Mouse (Mus musculus): ENCODE data around the gene BC028528.
"Not testable (repeated sequence)": the region's sequence is repeated elsewhere in the genome, so short reads cannot be mapped to it uniquely, and the experiment has no call there.

Gene BC028528

DNA sequence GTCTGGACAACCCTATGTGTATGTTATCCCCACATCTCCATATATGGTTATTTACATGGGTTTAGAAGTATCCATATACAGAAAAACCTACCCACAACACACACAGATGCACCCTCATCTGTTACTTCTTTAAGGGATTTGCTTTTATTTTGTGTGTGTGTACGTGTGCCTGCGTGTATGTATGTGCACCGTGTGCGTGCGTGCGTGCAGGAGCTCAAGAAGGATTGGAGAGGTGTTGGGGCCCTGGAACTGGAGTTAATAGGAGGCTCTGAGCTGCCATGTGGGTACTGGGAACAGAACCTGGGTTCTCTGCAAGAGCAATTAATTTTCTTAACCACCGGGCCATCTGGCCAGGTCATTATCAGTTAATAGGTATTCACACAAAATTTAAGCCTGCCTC, 19.8 kb downstream of the BC028528 start:
- no peak for DNase-seq

DNA sequence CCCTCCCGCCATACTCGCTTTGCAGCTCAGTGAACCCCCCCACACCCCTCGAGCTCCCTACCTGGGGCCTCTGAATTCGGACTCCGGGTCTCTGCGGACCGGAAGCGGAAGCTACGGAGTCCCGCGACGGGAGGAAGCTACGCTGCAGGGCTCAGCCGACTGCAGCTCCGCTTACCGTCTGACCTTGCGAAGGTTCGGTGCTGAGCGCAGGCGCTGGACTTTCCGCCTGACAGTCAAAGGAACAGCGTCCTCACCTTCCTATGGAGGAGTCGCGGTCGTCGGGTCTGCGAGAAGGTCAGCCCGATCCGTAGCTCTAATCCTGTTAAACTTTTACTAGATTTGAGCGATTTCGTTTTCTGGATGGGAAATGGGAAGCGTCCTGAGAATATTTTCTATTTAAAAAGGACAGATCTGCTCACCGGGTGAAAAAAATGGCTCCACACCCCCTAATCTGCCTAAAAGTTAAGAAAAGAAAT, 20.4 kb downstream of the BC028528 start, which contains the start of gene Mrps21:
Gene Mrps21, minus strand, starts transcription at position 128 of the 476 bp plus-strand sequence.
- peak; percentile 75 for DNase-seq

DNA sequence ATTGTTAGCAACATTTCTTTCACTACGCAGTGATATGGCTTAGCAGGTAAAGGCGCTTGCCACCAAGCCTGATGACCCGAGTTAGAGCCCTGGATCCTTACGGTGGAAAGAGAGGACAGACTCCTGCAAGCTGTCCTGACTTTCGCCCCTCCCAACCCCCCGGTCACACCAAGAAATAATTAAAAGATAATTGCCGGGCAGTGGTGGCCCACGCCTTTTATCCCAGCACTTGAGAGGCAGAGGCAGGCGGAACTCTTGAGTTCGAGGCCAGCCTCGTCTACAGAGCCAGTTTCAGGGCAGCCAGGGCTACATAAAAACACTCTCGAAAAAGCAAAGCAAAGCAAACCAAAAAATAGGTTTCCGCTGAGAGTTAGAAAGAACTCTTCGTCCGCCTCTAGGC, 20.8 kb downstream of the BC028528 start:
- no peak for DNase-seq

DNA sequence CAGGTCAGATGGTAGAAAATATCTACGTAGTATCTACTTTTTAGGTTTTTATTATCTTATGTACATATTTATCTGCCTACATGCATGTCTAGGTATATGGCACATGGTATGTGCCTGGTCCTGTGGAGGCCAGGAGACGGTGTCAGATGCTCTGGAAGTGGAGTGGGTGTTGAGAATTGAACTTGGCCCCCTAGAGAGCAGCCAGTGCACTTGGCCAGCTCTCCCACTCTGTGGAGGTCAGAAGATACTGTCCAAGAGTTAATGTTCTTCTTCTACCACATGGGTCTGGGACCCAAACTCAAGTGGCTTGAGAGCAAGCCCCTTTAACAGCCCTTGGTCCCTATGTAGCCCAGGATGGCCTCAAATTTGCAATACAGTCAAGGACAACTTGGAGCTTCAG, 24.4 kb downstream of the BC028528 start:
- no peak for DNase-seq

DNA sequence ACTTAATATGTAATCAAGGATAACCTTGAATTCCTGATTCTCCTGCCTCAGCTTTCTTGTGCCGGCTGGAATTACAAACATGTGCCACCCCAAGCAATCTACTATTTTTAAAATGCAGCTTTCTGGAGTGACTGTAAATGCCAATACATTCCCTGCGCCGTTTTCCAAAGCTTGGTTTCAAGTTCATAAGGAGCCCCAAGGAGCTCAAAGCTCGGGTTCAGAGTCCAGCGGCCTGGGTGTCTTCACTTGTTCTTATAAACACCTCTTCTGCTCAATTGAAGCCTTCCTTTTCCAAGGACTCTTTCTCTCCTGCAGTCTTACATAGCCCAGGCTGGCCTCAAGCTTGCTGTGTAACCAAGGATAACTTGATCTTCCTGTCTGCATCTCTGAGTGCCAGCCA, 25.7 kb downstream of the BC028528 start:
- no peak for DNase-seq

DNA sequence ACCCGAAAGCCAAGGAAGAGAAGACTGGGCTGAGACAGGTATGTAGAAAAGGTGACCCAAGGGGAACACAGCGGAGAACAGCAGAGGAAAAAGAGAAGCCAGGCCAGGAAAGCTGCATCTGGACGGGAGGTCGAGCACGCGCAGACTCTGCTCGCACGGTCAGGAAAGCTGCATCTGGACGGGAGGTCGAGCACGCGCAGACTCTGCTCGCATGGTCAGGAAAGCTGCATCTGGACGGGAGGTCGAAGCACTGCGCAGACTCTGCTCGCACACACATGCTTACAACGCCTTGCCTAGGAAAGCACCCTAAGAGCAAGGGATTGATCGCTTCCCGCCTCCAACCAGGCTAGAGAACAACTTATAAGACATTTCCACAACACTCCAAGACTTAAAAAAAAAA, 26.2 kb downstream of the BC028528 start:
- no peak for DNase-seq

DNA sequence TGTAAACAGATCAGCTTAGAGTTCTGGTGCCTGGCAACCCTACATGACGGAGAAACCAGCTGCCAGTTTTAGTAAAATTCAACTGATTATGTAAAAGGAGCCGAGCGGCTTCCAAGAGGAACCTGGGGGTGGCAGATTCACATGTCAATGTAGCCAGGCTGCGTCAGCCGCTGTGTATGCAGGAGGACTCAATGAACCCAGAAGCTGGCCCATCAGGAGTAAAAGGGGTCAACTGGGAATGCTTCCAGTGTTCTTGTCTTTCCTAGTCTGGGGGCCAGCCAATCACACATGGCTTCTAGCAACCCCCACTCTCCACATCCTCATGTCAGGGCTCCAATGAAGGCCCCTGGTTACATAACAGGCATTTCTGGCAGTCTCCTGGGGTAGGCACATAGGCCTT, 26.8 kb downstream of the BC028528 start:
- no peak for DNase-seq

DNA sequence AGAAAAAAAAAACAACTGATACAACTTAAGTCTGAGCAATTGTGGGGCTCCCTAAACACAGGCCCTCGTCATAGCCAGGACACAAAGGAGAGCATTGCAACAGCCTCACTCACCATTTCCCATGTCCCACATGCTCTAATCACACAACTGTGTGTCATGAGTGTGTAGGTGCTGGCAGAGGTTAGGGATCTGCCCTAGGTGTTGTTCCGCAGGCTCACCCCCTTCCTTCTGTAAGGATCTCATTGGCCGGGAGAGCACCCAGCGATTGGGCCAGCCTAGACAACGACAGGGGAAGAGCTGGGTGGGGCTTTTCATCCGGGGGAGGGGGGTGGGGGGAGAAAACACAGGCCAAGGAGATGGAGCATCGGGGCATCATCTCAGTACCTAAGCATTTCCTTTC, 28.2 kb downstream of the BC028528 start:
- no peak for DNase-seq

DNA sequence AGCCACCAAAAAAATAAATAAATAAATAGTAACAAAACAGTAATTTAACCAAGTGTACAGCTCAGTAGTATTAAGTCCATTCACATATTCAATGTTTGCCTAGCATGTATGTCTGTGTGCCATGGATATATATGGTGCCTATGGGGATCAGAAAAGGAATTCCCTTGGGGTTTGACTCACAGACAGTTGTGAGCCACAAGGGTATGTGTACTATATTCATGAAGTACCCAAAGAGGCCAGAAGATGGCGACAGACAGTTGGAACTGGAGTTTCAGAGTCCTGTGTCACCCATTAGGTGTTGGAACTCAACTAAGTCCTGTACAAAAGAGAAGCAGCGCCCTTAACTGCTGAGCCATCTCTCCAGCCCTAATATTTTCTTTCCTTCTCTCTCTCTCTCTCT, 30.0 kb downstream of the BC028528 start:
- DNase-seq: peak in 1 of 2 experiments; percentile 55

DNA sequence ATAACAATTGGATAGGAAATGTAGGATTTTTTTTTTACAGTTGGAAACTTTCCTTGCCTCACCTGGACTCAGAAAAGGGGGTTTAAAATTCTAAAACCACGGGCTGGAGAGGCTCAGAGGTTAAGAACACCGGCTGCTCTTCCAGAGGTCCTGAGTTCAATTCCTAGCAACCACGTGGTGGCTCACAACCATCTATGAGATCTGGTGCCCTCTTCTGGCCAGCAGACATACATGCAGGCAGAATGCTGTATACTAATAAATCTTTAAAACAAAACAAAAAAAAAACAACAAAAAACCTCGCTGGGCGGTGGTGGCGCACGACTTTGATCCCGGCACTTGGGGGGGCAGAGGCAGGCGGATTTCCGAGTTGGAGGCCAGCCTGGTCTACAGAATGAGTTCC, 30.6 kb downstream of the BC028528 start:
- DNase-seq: peak in 1 of 2 experiments; percentile 21

DNA sequence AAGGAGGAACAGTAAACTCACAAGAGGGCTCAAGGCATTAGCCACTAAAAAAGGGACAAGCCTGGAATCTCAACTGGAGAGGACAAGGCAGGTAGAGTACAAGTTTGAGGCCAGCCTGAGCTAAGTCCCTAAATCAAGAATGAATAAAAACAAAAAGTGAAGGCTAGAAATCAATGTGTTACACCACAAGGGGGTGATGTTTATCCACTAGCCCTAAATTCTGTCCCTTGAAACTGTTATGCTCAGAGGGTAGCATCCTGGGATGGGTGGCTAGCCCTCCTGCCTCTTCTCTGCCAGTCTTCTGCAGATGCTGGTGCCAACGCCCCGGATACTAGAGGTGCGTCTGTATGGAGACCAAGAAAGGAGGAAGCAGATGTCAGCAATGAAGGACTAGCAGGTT, 31.5 kb downstream of the BC028528 start:
- no peak for DNase-seq

DNA sequence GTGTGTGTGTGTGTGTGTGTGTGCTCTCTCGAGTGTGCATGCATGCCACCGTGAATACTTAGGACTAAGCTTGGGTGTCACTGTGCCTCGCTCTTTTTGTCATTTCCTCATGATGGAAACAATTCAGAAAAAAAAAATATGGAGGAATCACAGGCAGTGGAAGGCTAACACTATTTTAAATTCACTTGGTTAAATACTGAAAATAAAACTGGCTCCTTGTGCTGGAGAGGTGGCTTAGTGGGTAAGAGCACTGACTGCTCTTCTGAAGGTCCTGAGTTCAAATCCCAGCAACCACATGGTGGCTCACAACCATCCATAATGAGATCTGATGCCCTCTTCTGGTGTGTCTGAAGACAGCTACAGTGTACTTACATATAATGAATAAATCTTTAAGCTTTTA, 33.5 kb downstream of the BC028528 start:
- not testable (repeated sequence) for DNase-seq

DNA sequence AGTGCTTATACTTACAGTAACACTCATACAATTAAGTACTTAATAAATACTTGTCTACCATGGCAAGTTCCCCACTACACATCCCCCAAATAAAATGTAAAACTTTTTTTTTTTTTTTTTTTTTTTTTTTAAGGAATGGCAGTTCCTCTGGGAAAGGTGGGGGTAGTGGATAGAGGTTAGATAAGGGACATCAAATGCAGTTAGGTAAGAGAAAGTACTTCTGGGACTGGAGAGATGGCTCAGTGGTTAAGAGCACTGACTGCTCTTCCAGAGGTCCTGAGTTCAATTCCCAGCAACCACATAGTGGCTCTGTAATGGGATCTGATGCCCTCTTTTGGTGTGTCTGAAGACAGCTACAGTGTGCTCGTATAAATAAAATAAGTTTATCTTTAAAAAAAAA, 34.8 kb downstream of the BC028528 start:
- DNase-seq: not testable (repeated sequence)

DNA sequence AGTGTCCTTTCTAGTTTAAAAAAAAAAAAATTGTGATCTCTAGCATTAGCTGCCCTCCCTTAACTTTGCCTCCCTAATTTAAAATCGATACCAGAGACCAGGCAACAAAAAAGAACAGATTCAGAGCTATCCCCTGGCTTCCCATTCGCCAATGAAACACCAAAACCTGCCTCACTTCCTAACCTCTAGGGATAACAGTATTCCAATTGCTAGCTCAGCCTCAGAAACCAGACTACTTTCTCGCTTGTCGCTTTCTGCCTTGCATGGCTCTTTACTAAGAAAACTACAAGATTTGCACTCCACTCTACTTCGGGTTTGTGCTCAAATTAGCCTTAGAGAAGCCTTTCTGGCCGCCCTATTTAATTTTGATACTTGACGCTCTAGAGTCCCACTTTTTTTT, 35.7 kb downstream of the BC028528 start:
- DNase-seq: no peak

DNA sequence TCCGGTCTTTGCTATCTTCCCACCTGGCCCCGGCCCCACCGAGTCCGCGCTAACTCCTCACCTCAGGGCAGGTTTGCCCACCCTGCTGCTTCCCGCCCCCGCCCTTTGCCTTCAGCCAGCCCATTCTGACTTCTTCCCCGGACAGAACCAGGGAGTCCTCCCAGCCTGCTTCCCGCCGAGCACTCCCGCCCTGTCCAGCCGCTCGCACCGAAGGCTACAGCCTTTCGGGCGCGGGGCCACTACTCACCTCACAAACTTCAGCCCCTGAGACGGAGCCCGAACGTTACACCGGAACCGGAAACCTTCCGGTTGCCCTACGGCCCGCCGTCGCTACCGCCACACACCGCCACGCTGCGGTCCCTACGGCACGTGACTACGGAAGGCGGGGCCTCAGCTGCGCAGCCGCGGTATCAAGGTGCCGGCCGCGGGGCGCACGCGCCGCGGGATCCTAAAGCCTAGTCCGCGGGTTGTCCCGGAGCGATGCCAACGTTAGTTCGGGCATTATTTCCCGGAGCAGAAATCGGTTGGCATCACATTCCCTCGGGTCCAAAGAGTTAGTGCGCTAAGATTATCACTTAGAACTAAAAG, 36.2 kb downstream of the BC028528 start, which contains the start of gene Prpf3:
Gene Prpf3, minus strand, starts transcription at position 384 of the 588 bp plus-strand sequence.
- DNase-seq: peak; percentile 87 to 96

DNA sequence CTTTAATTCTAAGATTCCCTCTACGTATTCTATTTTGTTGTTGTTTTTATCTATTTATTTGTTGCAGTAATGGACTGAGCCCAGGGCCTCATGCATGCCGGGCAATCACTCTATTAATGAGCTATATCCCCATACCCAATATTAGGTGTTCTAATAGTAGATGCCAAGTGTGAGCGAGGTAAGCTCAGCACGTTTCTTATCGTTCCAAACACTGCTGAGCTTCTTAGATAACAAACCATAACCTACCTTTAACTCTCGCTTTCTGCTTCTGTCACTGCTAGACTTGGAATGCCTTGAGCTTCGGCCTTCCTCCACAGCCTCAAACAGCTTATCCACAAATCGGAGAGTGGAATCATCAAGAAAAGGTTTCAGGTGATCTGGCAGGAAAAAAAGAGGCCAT, 40.5 kb downstream of the BC028528 start:
- no peak for DNase-seq

DNA sequence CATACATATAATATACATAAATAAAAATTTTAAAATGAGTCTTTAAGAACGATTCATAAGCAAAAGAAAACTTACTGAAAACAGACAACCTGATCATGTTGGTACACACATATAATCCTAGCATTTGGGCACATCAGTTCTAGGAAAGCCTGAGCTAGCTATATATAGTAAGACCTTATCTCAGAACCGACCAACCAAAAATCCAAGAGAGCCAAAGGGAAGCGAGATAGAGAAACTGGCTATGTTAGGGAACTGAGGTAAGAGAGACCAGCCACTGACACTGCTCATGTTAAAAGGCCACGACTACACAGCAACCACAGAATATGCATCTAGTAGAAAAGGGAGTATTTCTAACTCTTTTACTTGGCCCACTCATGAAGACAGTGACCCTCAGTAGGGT, 41.2 kb downstream of the BC028528 start:
- DNase-seq: no peak

DNA sequence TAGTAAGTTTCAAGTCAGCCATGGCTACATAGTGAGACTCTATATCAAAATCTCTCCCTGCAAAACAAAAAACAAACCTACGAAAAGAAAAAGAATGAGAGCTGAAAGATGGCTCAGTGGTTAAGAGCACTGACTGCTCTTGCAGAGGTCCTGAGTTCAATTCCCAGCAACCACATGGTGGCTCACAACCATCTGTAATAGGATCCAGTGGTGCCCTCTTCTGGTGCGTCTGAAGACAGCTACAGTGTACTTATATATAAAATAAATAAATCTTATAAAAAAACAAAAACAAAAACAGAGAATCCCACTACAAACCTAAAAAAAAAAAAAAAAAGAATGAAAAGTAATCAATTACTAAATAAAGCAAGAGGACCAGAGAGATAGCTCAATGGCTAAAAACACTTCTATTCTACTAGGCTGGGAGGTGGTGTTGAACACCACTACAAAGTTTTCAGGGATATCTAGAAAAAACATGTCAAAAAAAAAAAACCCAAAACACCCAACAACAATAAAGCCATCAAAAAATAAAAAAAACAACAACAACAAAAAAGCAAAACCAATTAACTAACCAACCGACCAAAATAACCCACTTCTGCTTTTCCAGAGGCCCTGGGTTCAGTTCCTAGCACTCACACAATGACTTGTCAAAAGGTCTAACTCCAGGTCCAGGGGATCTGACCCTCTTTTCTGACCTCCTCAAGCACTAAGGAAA, 49.1 kb downstream of the BC028528 start:
- no peak for DNase-seq

DNA sequence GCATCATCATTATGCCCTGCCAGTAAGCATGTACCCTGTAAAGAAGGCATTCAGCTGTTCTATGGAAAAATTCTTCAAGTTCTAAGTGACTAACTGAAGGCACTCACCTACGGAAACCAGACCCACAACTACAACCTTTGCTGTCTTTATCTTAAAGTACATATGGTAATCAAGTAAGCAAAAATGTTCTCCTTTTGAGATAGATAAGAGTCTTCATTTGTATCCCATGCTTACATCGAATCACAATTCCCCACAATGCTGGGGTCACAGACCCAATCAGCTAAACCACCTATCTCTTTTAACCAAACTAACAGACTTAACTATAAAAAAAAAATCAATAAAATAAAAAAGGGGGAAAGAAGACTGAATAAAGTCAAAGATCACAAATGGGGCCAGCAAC, 52.6 kb downstream of the BC028528 start:
- no peak for DNase-seq

Measured in spleen, adult 18-20 months (tissue).